Mouse (Mus musculus) olfactory bulb, adult 2 months (tissue): ENCODE measurements around the gene Tuba8. TPM values are rescaled to one million over a fixed set of nuclear protein-coding genes. Genes with fewer than 3 reads are reported as not detected.

Experiments used
- H3K27ac ChIP-seq: fragments of 200-500 bp; 2 replicates; pipeline ENCODE4 v1.5.1; 2012; ENCODE audit warnings: low read depth, low read length; ENCODE audit not compliant: insufficient read depth
- H3K4me1 ChIP-seq: fragments of 200-500 bp; 2 replicates; pipeline ENCODE4 v1.6.1; 2012; ENCODE audit warnings: low read length; ENCODE audit not compliant: control insufficient read depth, insufficient read depth
- H3K4me3 ChIP-seq: fragments of 200-500 bp; 2 replicates; pipeline ENCODE4 v1.5.1; 2012; ENCODE audit warnings: mild to moderate bottlenecking, low read depth, low read length, moderate library complexity; ENCODE audit not compliant: insufficient read depth
- CTCF ChIP-seq: fragments of 200-500 bp; IDR thresholded peaks from 2 replicates; pipeline ENCODE4 v1.5.1; 2012; ENCODE audit warnings: low read depth, mild to moderate bottlenecking, low read length, moderate library complexity; ENCODE audit not compliant: insufficient read depth
- POLR2A ChIP-seq: fragments of 200-500 bp; IDR thresholded peaks from 2 replicates; pipeline ENCODE4 v1.6.1; 2012; ENCODE audit warnings: mild to moderate bottlenecking, low read depth, low read length, moderate library complexity; ENCODE audit not compliant: insufficient read depth
- WGBS: fragments of 180-500 bp; shearing (Covaris S2); methylation state at CpG from one replicate; pipeline ENCODE4 v1.1.7; 2018; 5-methylcytosine and 5-hydroxymethylcytosine counted together
- polyA plus RNA-seq: library from polyadenylated mRNA; stranded (reverse); fragments of >200 nt; gene quantifications from 2 replicates; pipeline ENCODE4 v1.2.4, GENCODE M21; 2012; ENCODE audit warnings: low replicate concordance; ENCODE audit not compliant: missing spikeins, insufficient read depth, insufficient read length

Tuba8 gene
- not detected in 2 replicates for polyA plus RNA-seq

- H3K27ac ChIP-seq = peak within 1 kb of the TSS; percentile 93
- TF ChIP-seq POLR2A (peak; percentile 77), CTCF (no peak)
- WGBS = 2% methylated on average over 30 of the region's 30 CpGs
- peaks cover 29% of the 10 kb centered on the region for H3K4me1 ChIP-seq
- H3K4me3 ChIP-seq = peak within 1 kb of the TSS; percentile 78
Measured at GRCm38 (mm10) chr6:121210149-121210925, at the start of gene Tuba8. TSS of gene Tuba8 (plus strand) at chr6:121210696.

- no peak overlapping the region for H3K27ac ChIP-seq
- 90% methylated on average over 12 of the region's 12 CpGs for WGBS
- TF ChIP-seq CTCF (no peak), POLR2A (no peak)
- H3K4me3 ChIP-seq = no peak overlapping the region
- H3K4me1 ChIP-seq = peaks cover 7% of the 10 kb centered on the region; the same call in 1 of the 2 replicates
Measured at GRCm38 (mm10) chr6:121162616-121163015, 47.9 kb upstream of the Tuba8 start.

GRCm38 (mm10) chr6:121166098-121166552 lies 44.4 kb upstream of the Tuba8 start:
- Histone ChIP-seq H3K4me1 (peaks cover 5% of the 10 kb centered on the region; the same call in 1 of the 2 replicates), H3K4me3 (no peak overlapping the region), H3K27ac (no peak overlapping the region)
- WGBS = 64% methylated on average over 10 of the region's 10 CpGs
- TF ChIP-seq CTCF (no peak), POLR2A (no peak)

- Histone ChIP-seq H3K27ac (no peak overlapping the region), H3K4me1 (peaks cover 5% of the 10 kb centered on the region; the same call in 1 of the 2 replicates), H3K4me3 (no peak overlapping the region)
- WGBS = 68% methylated on average over 7 of the region's 7 CpGs
- TF ChIP-seq CTCF (no peak), POLR2A (no peak)
Measured at GRCm38 (mm10) chr6:121167381-121167975, 43.0 kb upstream of the Tuba8 start.

GRCm38 (mm10) chr6:121171102-121171501 lies 39.4 kb upstream of the Tuba8 start:
- H3K4me3 ChIP-seq = no peak overlapping the region
- no peak overlapping the region for H3K27ac ChIP-seq
- whole genome bisulfite sequencing = 66% methylated on average over 6 of the region's 6 CpGs
- TF ChIP-seq CTCF = no peak
- no peak for TF ChIP-seq POLR2A
- peaks cover 9% of the 10 kb centered on the region for H3K4me1 ChIP-seq

- Histone ChIP-seq H3K4me3 (no peak overlapping the region), H3K27ac (no peak overlapping the region), H3K4me1 (peaks cover 11% of the 10 kb centered on the region)
- TF ChIP-seq POLR2A = no peak
- TF ChIP-seq CTCF = no peak
- 76% methylated on average over 5 of the region's 5 CpGs for WGBS
Measured at GRCm38 (mm10) chr6:121173471-121173870, 37.0 kb upstream of the Tuba8 start.

- TF ChIP-seq CTCF (no peak), POLR2A (no peak)
- H3K4me1 ChIP-seq = peaks cover 11% of the 10 kb centered on the region
- H3K4me3 ChIP-seq = no peak overlapping the region
- WGBS = 92% methylated on average over 6 of the region's 6 CpGs
- no peak overlapping the region for H3K27ac ChIP-seq
Measured at GRCm38 (mm10) chr6:121174761-121175160, 35.7 kb upstream of the Tuba8 start.

- no peak overlapping the region for H3K27ac ChIP-seq
- H3K4me1 ChIP-seq = peaks cover 11% of the 10 kb centered on the region
- H3K4me3 ChIP-seq = no peak overlapping the region
- TF ChIP-seq CTCF (no peak), POLR2A (no peak)
- 46% methylated on average over 14 of the region's 14 CpGs for WGBS
Measured at GRCm38 (mm10) chr6:121176011-121176730, 34.3 kb upstream of the Tuba8 start.

GRCm38 (mm10) chr6:121176731-121177098 lies 33.8 kb upstream of the Tuba8 start:
- TF ChIP-seq CTCF = no peak
- no peak for TF ChIP-seq POLR2A
- Histone ChIP-seq H3K4me1 (peaks cover 11% of the 10 kb centered on the region), H3K27ac (no peak overlapping the region), H3K4me3 (no peak overlapping the region)
- WGBS = 81% methylated on average over 4 of the region's 4 CpGs
